Mouse (Mus musculus) T-helper 1 cell (primary cell): Measurements from ENCODE around the gene Rpl34.

Source experiments
- in situ Hi-C: fragments of 300-600 bp; cut with MboI, MseI; formaldehyde crosslinking; loops from one replicate; pipeline ENCODE4 v1.15.1; 2025; ENCODE audit warnings: high pct_unique_total_duplicates

Gene Rpl34

DNA sequence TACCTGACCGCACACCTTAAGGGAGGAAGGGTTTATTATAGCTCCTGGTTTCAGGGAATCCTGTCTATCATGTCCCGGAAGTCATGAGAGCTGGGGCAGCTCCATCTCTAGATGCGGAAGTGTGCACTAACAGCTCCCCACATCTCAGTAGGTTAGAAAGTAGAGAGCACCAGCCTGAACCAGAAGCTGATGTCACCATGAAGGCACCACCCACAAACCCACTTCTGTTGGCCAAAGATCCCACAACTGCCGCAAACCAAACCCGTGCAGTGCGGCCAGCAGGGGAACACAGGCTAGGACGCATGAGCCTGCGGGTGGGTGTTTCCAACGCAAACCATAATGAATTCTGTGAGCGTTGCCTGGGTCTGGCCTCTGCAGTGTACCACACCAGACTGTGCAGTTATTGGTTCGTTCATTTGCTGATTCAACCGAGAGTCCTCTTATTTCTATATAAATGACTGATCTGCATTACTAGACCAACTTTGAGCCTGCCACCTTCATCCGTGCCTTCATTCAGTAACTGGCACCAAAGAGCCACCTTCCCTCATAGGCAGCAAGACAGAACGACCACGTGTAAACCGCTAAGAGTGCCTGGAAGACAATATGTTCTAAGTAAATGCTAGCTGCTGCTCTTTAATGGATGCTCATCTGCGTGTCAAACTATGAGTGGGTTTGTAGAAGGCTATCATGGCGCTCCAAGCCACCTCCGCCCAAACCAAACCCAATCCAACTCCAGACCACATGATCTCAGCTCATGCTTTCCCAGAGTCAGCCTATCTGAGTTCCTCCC is 52.3 kb downstream of the Rpl34 start:
- in situ Hi-C loops, result no loop called here
